Mouse (Mus musculus): ENCODE results near the gene Dlg4. TPM values are rescaled to one million over a fixed set of nuclear protein-coding genes. Genes with fewer than 3 reads are reported as not detected.

Dlg4 gene
- total and polyA plus RNA-seq, 3 experiments = 6.5 to 24.7 TPM; not detected in 1

DNA sequence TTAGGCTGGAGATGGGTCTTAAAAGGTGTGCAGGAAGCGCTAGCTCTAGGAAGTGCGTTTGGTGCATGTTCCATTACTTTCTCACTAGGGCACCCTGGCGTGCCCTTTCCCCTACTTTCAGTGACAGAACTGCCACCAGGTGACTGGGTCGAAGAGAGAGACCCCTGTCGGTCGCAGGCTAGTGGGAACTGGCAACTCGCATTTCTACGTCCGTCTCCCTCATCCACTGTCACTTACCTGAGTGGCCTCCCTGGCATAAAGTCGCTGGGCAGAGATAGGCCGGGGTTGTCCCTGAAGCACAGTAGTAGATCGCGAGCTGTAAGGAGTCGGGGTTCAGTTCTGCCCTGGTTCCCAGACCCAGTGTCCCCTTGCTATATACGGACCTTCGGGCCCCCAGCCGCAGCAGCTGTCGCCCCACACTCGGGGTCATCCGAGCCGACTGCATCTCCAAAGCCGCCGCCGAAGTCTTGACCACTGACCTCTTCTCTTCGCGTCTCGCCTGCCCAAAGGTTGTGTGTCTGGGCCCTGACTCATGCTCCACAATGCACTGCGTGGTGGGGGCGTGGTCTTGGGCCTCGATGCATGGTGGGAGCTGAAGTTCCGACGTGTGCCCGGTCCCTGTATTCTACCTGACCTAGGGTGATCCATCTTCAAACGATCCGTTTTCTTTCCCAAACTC lies 1.7 kb upstream of the Dlg4 start, which contains the start of gene Acadvl:
TSS of gene Acadvl (minus strand) at position 532 of the 679 bp plus-strand sequence.
- Histone ChIP-seq H3K4me1 (ENCODE audit: control insufficient read depth in 1 of 2, insufficient read depth in 2 of 2, low read length in 2 of 2) (peaks cover 6 to 30% of the 10 kb centered on the region in 2 experiments), H3K27ac (ENCODE audit: control insufficient read depth, low read depth, low read length) (peak within 1 kb of the TSS; percentile 22), H3K9me3 (replicated peaks; ENCODE audit: insufficient read depth, low read length) (no peaks in the 10 kb centered on the region), H3K9ac (ENCODE audit: control insufficient read depth, low read depth, low read length, poor library complexity, severe bottlenecking) (peak within 1 kb of the TSS; percentile 84), H3K36me3 (ENCODE audit: control insufficient read depth in 1 of 2, insufficient read depth in 2 of 2, low read length in 2 of 2) (peaks cover 0 to 32% of the 10 kb centered on the region in 2 experiments; a peak in 2 of 4 replicates), H3K27me3 (ENCODE audit: control insufficient read depth in 1 of 2, insufficient read depth in 2 of 2, low read length in 2 of 2) (no peaks in the 10 kb centered on the region), H3K79me2 (ENCODE audit: control insufficient read depth, insufficient read depth, low read length, poor library complexity) (peaks cover 20% of the 10 kb centered on the region), H3K4me3 (ENCODE audit: control insufficient read depth in 1 of 2, insufficient read depth in 1 of 2, low read depth in 2 of 2, low read length in 2 of 2) (peak within 1 kb of the TSS; percentile 82 to 86)
- peak; percentile 95 for DNase-seq (ENCODE audit: low read depth, low spot score)
- TF ChIP-seq CTCF (IDR thresholded peaks at IDR 0.05 in 2 of 3, conservative IDR thresholded peaks at IDR 0.05 in 1 of 3; ENCODE audit: control insufficient read depth in 1 of 3, insufficient read depth in 1 of 3, low read depth in 2 of 3, low read length in 3 of 3, poor library complexity in 1 of 3, severe bottlenecking in 1 of 3) (peak; percentile 40 to 59 (median 50); a peak in 5 of 6 replicates), TAL1 (IDR thresholded peaks at IDR 0.05; ENCODE audit: low read length) (no peak), POLR2AphosphoS5 (IDR thresholded peaks at IDR 0.05; ENCODE audit: borderline replicate concordance, low read depth, low read length) (no peak), UBTF (IDR thresholded peaks at IDR 0.05; ENCODE audit: borderline replicate concordance, insufficient read depth, low read depth, low read length) (no peak), SIN3A (IDR thresholded peaks at IDR 0.05; ENCODE audit: low read length) (peak; percentile 83), TBP (IDR thresholded peaks at IDR 0.05; ENCODE audit: low read depth, low read length) (peak; percentile 69), ETS1 (IDR thresholded peaks at IDR 0.05; ENCODE audit: low read depth, low read length) (no peak), NRF1 (IDR thresholded peaks at IDR 0.05; ENCODE audit: insufficient read depth, low read depth, low read length, poor library complexity, severe bottlenecking) (peak; percentile 42; the same call in 1 of the 2 replicates), E2F4 (IDR thresholded peaks at IDR 0.05; ENCODE audit: borderline replicate concordance, low read depth, low read length) (no peak), SMC3 (IDR thresholded peaks at IDR 0.05; ENCODE audit: low read depth, low read length) (peak; percentile 40; the same call in 1 of the 2 replicates), TCF12 (IDR thresholded peaks at IDR 0.05; ENCODE audit: low read depth, low read length) (peak; percentile 67), POLR2A (IDR thresholded peaks at IDR 0.05; ENCODE audit: control insufficient read depth in 1 of 2, insufficient read depth in 1 of 2, low read depth in 1 of 2, low read length in 2 of 2, poor library complexity in 1 of 2) (peak in 1 of 2 experiments; percentile 87; a peak in 2 of 4 replicates), NELFE (IDR thresholded peaks at IDR 0.05; ENCODE audit: low read depth, low read length) (peak; percentile 84), MYB (IDR thresholded peaks at IDR 0.05; ENCODE audit: low read depth, low read length) (no peak), MAFK (IDR thresholded peaks at IDR 0.05; ENCODE audit: borderline replicate concordance, low read depth, low read length) (no peak), USF2 (IDR thresholded peaks at IDR 0.05; ENCODE audit: borderline replicate concordance in 1 of 2, insufficient read depth in 1 of 2, low read depth in 1 of 2, low read length in 2 of 2) (no peak), JUND (IDR thresholded peaks at IDR 0.05; ENCODE audit: low read depth, low read length) (no peak), RCOR1 (IDR thresholded peaks at IDR 0.05; ENCODE audit: low read depth, low read length) (no peak), ZNF384 (IDR thresholded peaks at IDR 0.05; ENCODE audit: low read depth, low read length) (peak; percentile 26; the same call in 1 of the 2 replicates), MXI1 (IDR thresholded peaks at IDR 0.05; ENCODE audit: low read depth, low read length) (peak; percentile 85), USF1 (IDR thresholded peaks at IDR 0.05; ENCODE audit: low read depth, low read length) (peak; percentile 50), ZMIZ1 (IDR thresholded peaks at IDR 0.05; ENCODE audit: low read depth, low read length) (peak; percentile 82; the same call in 1 of the 2 replicates), BHLHE40 (IDR thresholded peaks at IDR 0.05; ENCODE audit: borderline replicate concordance, low read depth, low read length) (no peak), ELF1 (IDR thresholded peaks at IDR 0.05; ENCODE audit: low read depth, low read length) (peak; percentile 64), GATA1 (IDR thresholded peaks at IDR 0.05; ENCODE audit: low read depth, low read length) (no peak), RAD21 (IDR thresholded peaks at IDR 0.05; ENCODE audit: low read depth, low read length) (no peak; the same call in none of the 2 replicates), EP300 (IDR thresholded peaks at IDR 0.05; ENCODE audit: low read depth in 1 of 2, low read length in 2 of 2) (no peak), HCFC1 (IDR thresholded peaks at IDR 0.05; ENCODE audit: low read depth, low read length) (peak; percentile 98), CHD1 (IDR thresholded peaks at IDR 0.05; ENCODE audit: low read depth, low read length) (no peak), CHD2 (IDR thresholded peaks at IDR 0.05; ENCODE audit: low read length) (no peak), MYC (IDR thresholded peaks at IDR 0.05; ENCODE audit: low read depth, low read length) (no peak), GABPA (IDR thresholded peaks at IDR 0.05; ENCODE audit: low read depth, low read length) (0 out of 2 replicates have a peak, but pooled peaks have one; percentile 19), ZC3H11A (IDR thresholded peaks at IDR 0.05; ENCODE audit: low read depth, low read length) (no peak), MEF2A (IDR thresholded peaks at IDR 0.05; ENCODE audit: extremely low read depth, insufficient replicate concordance, low read depth, low read length, poor library complexity, severe bottlenecking) (no peak), ZKSCAN1 (IDR thresholded peaks at IDR 0.05; ENCODE audit: low read depth, low read length) (no peak; the same call in 1 of the 2 replicates)

Measured in MEL (cell line).